In genomic region chr10:128626311-128627310, GRCm38 (mm10) we compare ENCODE assay signal across 8 mouse cellular contexts. TPM values are rescaled to one million over a fixed set of nuclear protein-coding genes. Genes with fewer than 3 reads are reported as not detected.
DNase-seq lines count a peak whose midpoint lies in the region; ATAC-seq lines count a peak whose summit lies in the region.

Gene Rps26 (minus strand): TSS chr10:128626747.

- 1% methylated on average over 40 of the region's 40 CpGs for WGBS in heart, embryonic 14.5 days
- WGBS in liver, embryonic 13.5 days (ENCODE audit: insufficient replicate concordance), result 1% methylated on average over 40 of the region's 40 CpGs
- WGBS in stomach, embryonic 16.5 days, result under 1% methylated on average over 40 of the region's 40 CpGs

- H3K27ac ChIP-seq in heart, embryonic 14.5 days (replicated peaks in 1 of 2; ENCODE audit: control insufficient read depth in 1 of 2, insufficient read depth in 1 of 2, low read depth in 2 of 2, low read length in 2 of 2), result peak within 1 kb of the TSS; percentile 73 to 79
- H3K27ac ChIP-seq in liver, embryonic 13.5 days, result peak within 1 kb of the TSS; percentile 82
- peak within 1 kb of the TSS; percentile 79; the same call in 1 of the 2 replicates for H3K27ac ChIP-seq in stomach, embryonic 16.5 days (ENCODE audit: low read length)

- H3K4me1 ChIP-seq in heart, embryonic 14.5 days (ENCODE audit: control insufficient read depth in 2 of 2, insufficient read depth in 2 of 2, low read length in 2 of 2), result peaks cover 2 to 7% of the 10 kb centered on the region in 2 experiments; a peak in 3 of 4 replicates
- H3K4me1 ChIP-seq in liver, embryonic 13.5 days (replicated peaks), result peaks cover 60% of the 10 kb centered on the region
- peaks cover 6% of the 10 kb centered on the region for H3K4me1 ChIP-seq in stomach, embryonic 16.5 days (ENCODE audit: control insufficient read depth, insufficient read depth, low read length)

- H3K27me3 ChIP-seq in heart, embryonic 14.5 days (ENCODE audit: control insufficient read depth, insufficient read depth, low read length), result no peaks in the 10 kb centered on the region
- peaks cover 2% of the 10 kb centered on the region for H3K27me3 ChIP-seq in liver, embryonic 13.5 days
- H3K27me3 ChIP-seq in stomach, embryonic 16.5 days (ENCODE audit: control insufficient read depth, insufficient read depth, low read length), result no peaks in the 10 kb centered on the region

- peaks cover 27% of the 10 kb centered on the region for H3K36me3 ChIP-seq in heart, embryonic 14.5 days (ENCODE audit: control insufficient read depth, insufficient read depth, low read length)
- H3K36me3 ChIP-seq in liver, embryonic 13.5 days, result peaks cover 29% of the 10 kb centered on the region
- H3K36me3 ChIP-seq in stomach, embryonic 16.5 days (ENCODE audit: control insufficient read depth, insufficient read depth, low read length), result peaks cover 15% of the 10 kb centered on the region

- H3K9me3 ChIP-seq in heart, embryonic 14.5 days (ENCODE audit: control insufficient read depth, low read length), result no peaks in the 10 kb centered on the region
- no peaks in the 10 kb centered on the region for H3K9me3 ChIP-seq in liver, embryonic 13.5 days (replicated peaks)
- no peaks in the 10 kb centered on the region for H3K9me3 ChIP-seq in stomach, embryonic 16.5 days (replicated peaks; ENCODE audit: control insufficient read depth, low read length)

- ATAC-seq in CD4-positive, CD25-positive, alpha-beta regulatory T cell, adult 4 months, result peak; percentile 98
- peak; percentile 96 for ATAC-seq in heart, embryonic 14.5 days (ENCODE audit: insufficient number of reproducible peaks, insufficient read depth, low FRiP score, low read depth)
- ATAC-seq in liver, embryonic 13.5 days (ENCODE audit: low read depth), result peak; percentile 89
- ATAC-seq in stomach, embryonic 16.5 days (ENCODE audit: insufficient read depth, low FRiP score), result peak; percentile 98

- H3K9ac ChIP-seq in heart, embryonic 14.5 days (ENCODE audit: low read length), result peak within 1 kb of the TSS; percentile 96
- H3K9ac ChIP-seq in liver, embryonic 13.5 days, result peak within 1 kb of the TSS; percentile 92
- H3K9ac ChIP-seq in stomach, embryonic 16.5 days (ENCODE audit: low read length), result peak within 1 kb of the TSS; percentile 96

- peak within 1 kb of the TSS; percentile 90 to 94 for H3K4me3 ChIP-seq in heart, embryonic 14.5 days (ENCODE audit: control insufficient read depth in 1 of 2, insufficient read depth in 1 of 2, low read depth in 1 of 2, low read length in 2 of 2)
- peak within 1 kb of the TSS; percentile 86 for H3K4me3 ChIP-seq in liver, embryonic 13.5 days (replicated peaks)
- H3K4me3 ChIP-seq in stomach, embryonic 16.5 days (replicated peaks; ENCODE audit: low read length), result peak within 1 kb of the TSS; percentile 95

- peak; percentile 96 for DNase-seq in c-Kit-negative CD71-positive TER-119-positive erythroid progenitor cells, embryonic 14.5 days (ENCODE audit: low read depth, low spot score)
- DNase-seq in fibroblast of lung, adult 2 months (ENCODE audit: low read depth), result peak; percentile 99
- peak; percentile 94 for DNase-seq in kidney, postnatal 14 days
- DNase-seq in liver, embryonic 13.5 days, result peak; percentile 87
- peak; percentile 77 for DNase-seq in neural tube, embryonic 10.5 days (ENCODE audit: extremely low spot score, low spot score)

- H3K4me2 ChIP-seq in heart, embryonic 14.5 days (ENCODE audit: low read length), result peak within 1 kb of the TSS; percentile 95
- peak within 1 kb of the TSS; percentile 89 for H3K4me2 ChIP-seq in liver, embryonic 13.5 days
- peak within 1 kb of the TSS; percentile 80 for H3K4me2 ChIP-seq in stomach, embryonic 16.5 days (ENCODE audit: low read depth, low read length)

RNA-seq across cellular contexts. Expression of gene Rps26, which starts in this region (rescaled TPM):
- 1,000 to 10,000 TPM; 1,420 to 1,755 TPM for polyA plus RNA-seq in CD4-positive, CD25-positive, alpha-beta regulatory T cell, adult 4 months (2017; shearing (Covaris generic))
- polyA plus RNA-seq in heart, embryonic 14.5 days (2014; fragmentation: Nextera tagmentation; extraction: Ambion mirVana), result 540 and 605 TPM in 2 replicates
- polyA plus RNA-seq in liver, embryonic 13.5 days (2015; fragmentation: Nextera tagmentation; extraction: Ambion mirVana), result 486 and 551 TPM in 2 replicates
- polyA plus RNA-seq in stomach, embryonic 16.5 days (2015; fragmentation: Nextera tagmentation; extraction: Ambion mirVana), result 553 and 704 TPM in 2 replicates

Comparison
In these comparisons a context has a peak if more than half of its experiments do, and no peak if none do; other contexts are left out.
1. Peak in every context shown above with its lines: DNase-seq, ATAC-seq, H3K4me3 ChIP-seq and H3K27ac ChIP-seq.